Mouse (Mus musculus) left cerebral cortex, adult 9 months (tissue): Measurements from ENCODE around the gene Rrp7a.
A peak's percentile ranks its signal among the peaks of the same experiment; 100 is the strongest.
"Not testable (repeated sequence)": the region's sequence is repeated elsewhere in the genome, so short reads cannot be mapped to it uniquely, and the experiment has no call there.

Source experiments
- DNase-seq, 2 experiments: peaks; one replicate each; pipeline ENCODE4 v3.0.0; 2022; ENCODE audit warnings: low spot score in 2 of 2

Gene Rrp7a

DNA sequence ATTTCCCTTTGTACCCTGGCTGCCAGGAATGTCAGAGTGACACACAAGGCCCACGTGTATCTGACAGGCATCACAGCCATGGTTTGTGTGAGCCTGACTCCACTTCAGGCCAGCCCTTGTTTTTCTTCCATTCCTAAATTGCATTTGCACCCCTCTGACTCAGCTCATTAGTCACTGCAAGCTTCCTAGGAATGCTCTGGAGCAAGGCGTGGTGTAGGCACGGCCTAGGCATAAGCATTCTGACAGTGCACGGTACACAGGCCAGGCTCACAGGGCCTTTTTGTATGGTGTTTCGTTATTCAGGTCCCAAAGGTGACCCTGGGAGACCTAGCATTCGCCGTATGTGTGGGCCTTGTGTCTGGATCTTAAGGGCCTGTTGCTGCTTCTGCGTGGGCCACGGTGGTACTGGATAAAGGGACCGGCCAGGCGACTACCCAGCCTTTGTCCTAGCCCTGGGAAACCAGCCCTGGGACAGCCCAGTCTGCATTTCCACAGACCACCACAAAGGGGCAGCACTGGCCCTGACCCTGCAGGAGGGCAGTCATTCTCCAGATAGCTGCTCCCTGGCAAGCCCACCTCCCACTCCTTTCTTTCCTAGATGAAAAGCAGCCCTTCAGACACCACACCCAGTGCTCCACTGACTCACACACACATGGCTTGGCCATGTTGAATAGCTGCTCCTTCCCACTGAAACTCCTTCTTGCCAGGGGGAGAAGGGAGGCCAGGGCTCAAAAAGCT, 34.5 kb upstream of the Rrp7a start:
- peak in 1 of 2 experiments; percentile 44 for DNase-seq

DNA sequence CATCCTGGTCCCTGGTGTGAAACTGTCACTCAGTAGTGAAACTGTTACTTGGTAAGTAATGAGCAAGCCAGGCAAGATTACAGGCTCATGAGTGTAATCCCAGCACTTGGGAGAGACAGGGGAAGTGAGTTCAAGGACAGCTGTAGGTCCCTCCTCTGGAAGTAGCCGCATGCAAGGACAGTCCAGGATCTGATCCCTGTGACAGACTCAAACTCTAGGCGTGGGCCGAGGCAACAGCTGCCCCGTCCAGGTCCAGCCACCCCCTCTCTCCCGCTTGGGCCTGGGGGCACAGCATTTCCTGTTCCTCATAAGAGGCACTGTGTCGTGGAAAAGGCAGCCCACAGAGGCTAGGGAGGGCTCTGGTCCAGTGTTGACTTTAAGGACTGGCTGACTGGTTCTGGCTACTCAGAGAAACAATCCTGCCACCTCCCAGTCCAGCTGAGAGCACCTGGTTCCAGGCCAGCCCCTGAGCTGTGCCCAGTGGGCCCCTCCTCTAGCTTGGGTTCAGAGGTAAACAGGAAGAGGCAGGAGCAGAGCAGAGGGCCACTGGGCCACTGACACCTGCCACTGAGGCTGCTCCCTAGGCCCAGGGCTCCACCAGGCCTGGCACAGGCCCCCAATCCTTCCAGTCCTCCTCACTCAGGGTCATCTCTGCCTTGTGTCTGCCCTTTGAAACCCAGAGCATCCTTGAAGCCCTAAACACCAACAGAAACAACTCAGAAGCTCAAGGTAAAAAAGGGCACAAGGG, 33.2 kb upstream of the Rrp7a start:
- DNase-seq, result no peak

DNA sequence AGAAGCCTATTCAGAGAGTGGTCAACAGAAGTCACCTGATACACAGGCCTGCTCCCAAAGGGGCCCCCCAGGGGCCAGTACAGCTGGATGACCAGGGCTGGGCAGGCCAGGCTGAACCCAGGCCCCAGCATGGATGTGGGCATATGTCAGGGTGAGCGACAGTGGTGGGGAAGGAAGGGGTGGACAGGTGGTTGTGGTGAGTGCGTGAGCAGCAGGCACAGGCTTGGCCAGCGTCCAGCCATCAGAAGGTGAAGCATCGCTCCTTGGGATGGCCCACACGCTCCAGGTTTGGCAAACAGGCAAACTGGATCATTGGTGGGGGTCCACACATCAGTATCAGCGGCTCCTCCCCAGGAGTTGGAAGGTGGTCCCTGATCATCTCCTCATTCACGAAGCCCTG, 31.7 kb upstream of the Rrp7a start:
- DNase-seq, result no peak

DNA sequence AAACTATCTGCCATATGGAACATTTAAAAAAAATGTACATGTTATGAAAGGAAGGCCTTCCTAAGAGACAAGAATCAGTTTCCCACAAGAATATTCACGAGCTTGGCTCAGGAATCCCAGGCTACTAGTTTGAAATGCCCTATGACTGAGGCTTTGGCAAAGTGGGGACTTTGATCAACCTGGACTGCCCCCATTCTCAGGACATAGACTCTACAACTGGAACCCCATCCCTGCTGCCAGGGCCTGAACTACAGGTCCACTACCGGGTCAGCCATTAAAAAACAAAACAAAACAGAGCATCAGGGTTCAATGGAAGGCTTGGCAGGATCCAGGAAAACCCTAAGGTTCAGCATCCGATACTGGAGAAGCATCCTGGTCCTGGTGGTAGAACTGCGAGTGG, 28.1 kb upstream of the Rrp7a start:
- DNase-seq, result no peak

DNA sequence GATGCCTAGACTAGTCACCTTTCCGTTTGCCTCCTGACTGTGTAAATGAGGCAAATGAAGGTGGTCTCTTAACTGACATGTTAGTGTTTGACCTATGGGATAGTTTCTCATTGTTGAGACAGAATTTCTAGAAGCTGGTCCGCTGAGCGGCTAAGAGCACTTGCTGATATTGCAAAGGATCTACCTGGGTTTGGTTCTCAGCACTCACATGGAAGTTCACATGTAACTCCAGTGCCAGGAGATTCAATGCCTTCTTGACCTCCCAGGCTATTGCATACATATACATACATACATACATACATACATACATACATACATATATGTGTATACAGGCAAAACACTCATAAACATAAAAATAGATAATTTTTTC, 27.5 kb upstream of the Rrp7a start:
- DNase-seq, result no peak

DNA sequence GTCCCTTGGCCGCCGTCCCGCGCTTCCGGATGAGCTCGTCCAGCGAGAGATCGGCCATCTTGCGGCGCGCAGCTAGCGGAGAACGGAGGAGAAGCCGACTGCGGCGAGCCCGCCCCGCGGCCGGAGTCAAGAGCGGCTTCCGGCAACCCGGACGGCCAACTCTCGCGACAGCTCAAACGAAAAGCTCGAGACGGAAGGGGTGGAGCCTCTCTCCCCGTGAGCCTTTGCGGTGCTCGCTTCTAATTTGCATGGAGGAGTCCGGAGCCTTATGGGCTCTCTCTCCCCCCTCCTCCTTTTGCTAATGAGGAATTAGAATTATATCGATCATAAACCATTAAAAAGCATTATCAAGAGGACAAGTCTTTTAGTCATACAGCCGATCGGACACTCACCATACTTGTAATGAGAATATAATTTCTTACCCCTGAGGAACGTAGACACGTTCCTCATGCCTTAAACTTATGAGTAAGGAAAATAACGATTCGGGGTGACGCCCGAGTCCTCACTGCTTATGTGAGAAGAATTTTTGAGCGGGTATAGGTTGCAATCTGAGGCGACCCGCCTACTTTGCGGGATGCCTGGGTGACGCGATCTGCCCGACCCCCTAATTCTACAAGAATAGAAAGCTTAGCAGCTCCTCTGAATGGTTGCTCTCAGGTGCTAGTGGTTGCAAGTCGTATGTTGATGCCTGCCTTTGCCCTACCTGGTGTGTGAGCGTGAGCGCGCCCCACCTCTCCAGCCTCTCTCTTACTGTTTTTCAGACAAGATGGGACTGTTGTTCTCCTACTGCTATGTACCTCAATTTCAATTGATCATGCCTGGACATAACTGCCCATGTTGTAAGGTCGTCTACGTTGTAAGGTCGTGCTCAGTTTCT, 26.8 kb upstream of the Rrp7a start, which contains the start of gene Poldip3:
Gene Poldip3 (minus strand): TSS at position 189 of the 877 bp plus-strand sequence.
- DNase-seq, result peak; percentile 93 to 99

DNA sequence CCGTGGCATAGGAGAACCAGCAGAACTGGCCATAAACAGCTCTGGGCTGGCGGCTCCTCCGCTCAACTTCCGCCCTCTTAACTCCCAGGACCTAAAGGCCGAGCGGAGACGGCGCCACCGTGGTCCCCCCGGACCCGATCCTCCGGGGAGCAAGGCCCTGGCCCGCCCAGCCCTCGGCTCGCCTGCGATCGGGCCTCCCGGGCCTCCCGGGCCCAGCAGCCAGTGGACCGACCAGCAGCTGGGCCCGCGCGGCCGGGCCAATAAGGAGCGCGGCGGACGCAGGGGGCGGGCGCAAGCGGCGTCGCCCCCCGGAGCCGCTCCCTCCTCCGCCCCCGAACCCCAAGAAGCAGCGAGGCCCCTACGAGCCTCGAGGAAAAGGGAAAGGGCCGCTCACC, 26.2 kb upstream of the Rrp7a start:
- DNase-seq, result no peak

DNA sequence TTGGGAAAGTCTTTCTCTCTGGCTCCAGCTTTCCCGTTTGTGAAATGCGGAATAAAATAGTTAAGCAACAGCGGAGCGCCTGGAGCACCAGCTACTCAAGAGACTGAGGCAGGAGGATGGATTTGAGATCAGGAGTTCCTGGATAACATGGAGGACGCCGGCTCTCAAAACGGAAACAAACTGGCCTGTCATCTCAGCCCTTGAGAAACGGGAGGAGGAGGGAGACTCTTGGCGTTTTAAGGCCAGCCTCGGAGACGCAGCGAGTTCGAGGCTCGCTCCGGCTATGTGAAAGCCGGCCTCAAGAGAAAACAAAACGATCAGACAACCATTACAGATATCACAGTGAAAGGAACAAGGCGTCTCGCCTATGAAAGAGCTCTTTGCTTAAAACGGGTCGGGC, 25.8 kb upstream of the Rrp7a start:
- no peak for DNase-seq

DNA sequence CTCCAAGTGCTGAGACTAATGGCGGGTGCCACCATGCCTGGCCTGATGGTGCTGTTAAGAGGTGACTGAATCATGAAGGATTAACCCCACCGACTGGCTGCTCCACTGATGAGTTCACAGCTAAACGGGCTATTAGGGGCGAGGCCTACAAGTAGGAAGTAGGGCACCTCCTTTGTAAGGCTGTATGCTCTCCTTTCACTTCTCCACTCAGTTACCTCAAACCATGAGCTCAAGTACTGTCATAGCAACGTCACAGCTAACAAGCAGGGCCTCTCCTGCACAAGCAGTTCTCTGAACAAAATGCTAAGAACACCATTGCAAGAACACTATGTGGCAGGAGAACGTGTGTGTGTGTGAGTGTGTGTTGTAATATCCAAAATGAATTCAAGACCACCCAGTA, 22.9 kb upstream of the Rrp7a start:
- DNase-seq, result no peak

DNA sequence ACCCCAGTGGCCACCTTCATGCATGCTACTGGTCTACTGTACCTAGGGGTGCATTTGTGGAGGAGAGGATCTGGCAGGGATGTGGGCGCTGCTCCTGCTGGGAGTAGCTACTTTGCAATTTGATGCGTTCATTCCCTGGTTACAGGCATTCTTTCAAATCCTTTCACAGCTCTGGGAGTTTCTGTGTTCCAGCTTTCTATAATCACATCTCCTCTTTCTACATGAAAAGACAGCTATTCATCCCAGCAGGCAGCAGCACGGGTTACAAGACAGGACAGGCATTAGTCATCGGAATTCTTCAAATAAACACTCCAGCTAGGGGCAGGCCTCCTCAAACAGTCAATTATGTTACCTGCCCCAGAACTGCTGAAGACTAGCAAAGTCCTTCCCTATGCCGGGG, 20.3 kb upstream of the Rrp7a start:
- peak in 1 of 2 experiments; percentile 44 for DNase-seq

DNA sequence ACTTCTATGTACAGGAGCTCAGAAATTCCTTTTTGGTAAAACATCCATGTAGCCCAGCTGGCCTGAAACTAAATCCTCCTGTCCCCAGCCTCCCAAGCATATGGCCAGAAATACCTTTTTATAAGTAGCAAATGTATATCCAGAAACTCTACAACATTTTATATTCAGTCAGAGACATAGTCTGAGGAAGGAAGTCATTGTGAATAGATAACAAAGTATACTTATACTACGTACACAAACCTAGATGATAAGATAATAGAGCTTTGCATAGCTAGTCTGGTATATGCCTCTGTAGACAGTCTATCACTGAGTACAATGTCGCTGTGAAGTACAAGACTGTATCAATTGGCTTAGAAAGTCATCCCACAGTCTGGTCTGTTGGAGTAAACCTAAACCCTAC, 13.1 kb upstream of the Rrp7a start:
- no peak for DNase-seq

DNA sequence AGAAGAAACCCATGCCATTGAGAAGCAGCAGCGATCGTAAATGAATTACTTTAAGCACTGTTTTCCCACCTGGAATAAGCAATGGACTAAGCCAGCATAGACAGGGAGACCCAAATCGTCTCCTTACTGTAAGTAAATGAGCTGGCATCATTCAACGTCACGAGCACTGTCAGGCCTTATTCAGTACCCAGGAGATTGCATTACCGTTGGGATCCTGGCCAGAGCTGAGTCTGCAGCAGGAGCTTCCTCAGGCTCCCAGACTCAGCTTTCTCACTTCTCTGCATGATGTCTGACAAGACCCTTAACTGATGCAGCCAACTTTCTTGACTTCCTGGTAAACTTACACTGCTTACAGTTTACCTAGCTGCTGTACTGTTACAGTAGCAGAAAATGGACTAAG, 12.1 kb upstream of the Rrp7a start:
- no peak for DNase-seq

DNA sequence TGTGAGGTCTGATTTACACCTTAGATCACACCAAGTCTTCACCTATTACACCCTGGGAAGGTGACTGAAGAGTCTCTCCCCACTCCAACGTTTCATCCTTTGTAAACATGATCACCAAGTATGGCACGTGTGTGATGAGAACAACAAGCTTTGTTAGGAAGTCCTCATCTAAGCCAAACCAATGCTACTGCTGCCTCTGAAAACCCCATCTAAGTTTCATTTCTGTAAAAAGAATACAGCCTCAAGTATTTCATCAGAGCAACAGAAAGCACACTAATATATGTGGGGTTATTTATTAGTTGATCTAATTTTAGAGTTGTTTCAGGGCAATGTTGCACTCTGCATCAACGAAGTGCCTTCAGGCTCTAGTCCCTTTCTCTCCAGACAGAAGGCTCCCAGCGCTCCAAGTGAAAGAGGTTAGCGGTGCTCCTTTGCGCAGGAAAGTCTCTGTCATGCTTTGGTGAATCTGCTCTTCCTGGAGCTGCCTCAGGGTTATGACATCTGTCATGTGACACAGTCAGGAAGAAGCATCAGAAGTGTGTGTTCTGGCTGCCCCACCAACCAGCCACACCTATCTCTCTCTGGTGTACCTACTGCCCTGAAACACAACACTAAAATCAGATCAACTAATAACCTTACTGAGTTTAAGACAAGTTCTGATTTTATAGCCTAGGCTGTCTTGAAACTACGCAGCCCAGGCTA, 7.1 kb upstream of the Rrp7a start:
- DNase-seq, result no peak

DNA sequence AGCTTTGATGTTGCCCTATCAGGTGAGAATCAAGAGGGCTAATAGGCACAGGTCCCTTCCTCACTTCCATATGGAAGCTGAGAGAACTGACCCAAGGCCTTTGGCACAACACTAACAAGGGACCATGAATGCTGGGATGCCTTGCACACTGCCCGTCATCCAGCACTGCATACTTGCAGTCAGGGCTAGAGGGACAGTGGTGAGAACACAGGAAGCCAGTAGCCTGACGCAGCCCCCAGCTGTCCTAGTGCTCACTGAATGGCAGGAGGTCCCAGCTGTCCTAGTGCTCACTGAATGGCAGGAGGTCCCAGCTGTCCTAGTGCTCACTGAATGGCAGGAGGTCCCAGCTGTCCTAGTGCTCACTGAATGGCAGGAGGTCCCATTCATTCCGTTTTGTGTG, 4.4 kb upstream of the Rrp7a start:
- DNase-seq, result not testable (repeated sequence)

DNA sequence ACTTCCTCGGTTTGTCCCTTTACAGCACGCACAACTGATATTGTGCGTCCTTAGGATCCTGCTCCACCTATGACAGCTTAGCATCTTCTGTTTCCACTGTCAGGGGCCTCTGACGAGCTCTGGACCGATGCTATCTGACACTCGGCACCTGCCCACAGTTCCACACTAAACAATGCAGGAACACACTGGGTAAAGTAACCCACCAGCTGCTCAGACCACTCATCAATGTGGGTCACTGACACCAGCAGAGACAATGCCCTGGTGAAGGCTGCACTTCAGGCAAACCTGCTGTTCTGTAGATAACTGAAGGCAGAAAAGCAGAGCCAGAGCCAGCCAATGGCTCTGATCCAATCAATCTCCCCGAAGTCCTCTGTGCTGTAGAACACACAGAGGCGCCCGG, 4.0 kb upstream of the Rrp7a start:
- DNase-seq, result no peak

DNA sequence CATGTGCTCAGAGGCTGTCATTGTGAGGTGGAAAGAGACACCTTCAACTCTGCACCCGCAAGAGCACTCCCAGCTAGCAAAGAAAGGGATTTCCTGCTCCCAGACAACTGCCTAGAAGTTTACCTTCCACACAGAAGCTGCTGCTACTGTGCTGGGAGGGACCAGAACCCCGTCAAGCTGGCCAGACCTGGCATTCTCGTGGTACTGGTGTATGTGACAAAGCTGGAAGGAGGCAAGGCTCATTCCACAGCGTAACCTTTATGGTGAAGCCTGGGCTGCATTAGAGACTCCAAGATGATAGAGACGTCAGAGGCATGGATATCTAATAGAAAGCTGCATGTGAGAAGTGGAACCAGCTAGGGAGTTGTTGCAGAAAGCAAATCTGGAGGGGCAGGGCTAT, 2.0 kb upstream of the Rrp7a start:
- DNase-seq, result no peak

DNA sequence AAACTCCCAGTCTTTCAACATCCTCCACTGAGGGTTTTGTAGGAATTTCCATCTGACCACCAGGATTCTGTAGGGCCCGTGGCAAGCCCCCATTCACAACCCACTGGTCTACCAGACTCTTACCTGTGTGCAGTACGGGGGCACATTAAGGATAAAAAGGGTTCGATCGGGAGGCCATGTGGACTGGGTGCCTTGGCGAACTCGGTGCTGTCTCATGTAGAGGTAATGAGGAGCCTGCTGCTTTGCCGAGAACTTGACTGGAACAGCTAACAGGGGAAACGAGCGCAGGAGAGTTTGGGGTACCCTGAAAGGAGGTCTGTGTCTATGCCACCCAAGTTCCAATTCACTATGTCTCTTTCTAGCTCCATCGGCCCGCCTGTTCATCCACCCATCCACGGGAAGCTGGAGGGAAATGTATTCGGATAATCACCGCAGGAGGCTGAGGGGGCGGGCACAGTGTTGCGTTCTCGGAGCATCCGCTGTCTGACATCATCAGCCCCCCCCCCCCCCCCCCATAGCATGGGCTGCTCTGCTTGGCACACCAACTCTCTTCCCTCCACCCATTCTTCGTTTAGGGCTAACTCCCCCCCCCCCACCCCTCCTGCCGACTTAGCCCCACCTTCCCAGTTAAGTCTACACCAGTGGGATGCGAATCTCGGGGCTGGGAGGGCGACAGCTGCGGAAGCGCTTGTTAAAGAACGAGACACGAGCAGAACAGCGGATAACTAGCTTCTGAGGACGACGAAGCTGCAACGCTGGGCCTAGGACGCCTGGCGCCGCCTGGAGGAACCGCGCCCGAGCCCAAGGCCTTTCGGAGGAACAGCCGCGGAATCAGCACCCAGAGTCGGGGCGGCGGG, 664 bp downstream of the Rrp7a start:
- DNase-seq, result peak in 1 of 2 experiments; percentile 68

DNA sequence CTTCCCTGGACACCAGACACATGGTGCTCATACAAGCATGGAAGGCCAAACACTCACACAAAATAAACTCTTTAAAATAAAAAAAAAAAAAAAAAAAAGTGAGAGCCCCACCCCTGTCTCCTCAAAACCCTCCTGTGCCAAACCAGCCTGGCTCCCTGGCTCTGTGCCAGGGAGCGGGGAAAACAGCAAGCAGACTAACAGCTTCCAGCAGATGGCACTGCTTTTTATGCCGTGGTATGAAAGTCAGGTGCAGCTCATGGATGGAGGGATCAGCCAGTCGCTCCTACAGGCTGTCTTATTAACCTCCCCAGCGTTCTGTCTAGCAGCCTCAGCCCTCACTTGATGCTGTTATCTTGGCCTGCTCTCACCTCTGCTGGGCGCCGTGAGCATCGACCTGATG, 4.2 kb downstream of the Rrp7a start:
- DNase-seq, result peak in 1 of 2 experiments; percentile 58

DNA sequence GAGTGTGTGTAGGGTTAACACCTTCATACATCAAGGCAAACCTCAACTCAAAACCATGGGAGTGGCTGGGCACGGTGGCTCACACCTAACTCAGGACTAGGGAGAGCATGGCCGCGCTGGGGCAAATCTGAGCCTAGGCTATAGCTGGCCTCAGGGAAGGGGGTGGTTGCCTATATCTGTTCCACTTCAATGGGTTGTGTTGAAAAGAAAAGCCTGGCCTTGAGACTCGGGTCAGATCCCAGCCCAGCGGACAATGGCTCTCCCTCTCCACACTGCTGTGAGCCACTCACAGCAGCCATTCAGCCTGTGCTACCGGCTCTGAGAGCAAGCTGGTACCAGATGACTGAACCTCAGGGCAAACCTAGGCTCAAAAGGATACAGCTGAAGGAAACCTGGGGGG, 7.5 kb downstream of the Rrp7a start:
- no peak for DNase-seq

DNA sequence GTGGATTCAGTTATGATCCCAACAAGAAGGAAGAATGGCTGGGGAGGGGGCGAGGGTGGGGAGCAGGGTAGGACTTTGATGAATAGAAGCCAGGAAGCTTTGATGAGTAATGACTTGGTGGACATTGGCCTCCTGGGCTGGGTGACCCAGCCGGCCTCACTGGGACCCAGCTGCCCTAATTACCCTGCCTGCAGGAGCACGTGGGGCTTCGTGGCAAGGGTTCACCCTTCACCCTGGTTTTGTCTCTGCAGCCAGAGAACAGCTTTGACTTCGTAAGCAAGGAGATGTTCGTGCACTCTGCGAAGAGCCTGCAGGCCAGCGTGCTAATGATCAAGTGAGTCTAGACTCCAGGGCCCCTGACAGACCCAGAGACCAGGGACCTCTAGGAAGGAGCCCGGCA, 8.5 kb downstream of the Rrp7a start:
- no peak for DNase-seq

DNA sequence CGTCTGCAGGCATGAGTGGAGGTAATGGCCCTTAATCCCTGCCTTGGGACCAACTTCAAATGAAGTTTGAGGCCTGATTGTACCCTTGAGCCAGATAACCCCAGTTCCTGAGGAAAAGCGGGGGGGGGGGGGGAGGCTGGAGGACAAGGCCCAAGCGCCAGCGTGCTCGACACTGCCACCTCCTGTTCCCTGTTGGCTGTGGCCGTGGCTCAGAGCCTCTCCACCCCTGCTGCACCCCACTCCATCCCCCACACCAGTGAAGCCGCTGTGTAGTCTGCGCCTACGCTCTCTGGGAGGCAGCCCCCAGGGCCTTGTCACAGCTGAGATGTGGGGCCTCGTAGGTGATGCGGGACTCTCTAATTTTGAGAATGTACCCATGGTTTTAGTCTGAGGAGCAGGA, 9.7 kb downstream of the Rrp7a start:
- peak in 1 of 2 experiments; percentile 53 for DNase-seq
